Mouse (Mus musculus): ENCODE results near the gene Tekt3.

DNA sequence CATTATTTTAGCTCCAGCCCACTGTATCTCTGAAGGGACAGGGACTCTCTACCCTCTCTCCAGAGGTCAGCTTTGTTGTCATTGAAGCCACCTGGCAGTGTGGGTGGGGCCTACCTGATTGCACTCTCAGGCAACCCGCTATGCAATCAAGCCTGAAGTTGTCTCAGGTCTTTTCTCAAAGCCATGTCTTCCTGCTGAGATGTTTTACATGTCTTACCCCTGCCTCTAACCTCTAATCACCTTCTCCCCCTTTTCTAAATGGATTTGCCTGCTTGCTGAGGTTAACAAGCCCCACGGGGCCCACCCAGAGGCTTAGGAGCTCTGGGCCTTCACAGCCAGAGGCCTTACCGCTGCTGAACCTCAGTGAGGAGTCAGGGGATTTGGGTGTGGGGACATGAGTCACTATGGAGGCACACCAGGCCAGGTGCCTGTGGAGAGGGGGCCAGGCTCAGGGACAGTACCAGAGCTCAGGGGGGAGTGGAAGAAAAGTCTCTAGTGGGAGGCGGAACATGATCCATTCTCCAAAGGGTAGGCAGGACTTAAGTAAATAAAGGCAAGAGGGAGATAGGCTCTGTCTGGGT lies 75.5 kb downstream of the Tekt3 start:
- TF ChIP-seq POLR2A (IDR thresholded peaks at IDR 0.05; ENCODE audit: borderline replicate concordance, insufficient read depth, low read length) (no peak), CTCF (IDR thresholded peaks at IDR 0.05; ENCODE audit: borderline replicate concordance, insufficient read depth, low read depth, low read length) (no peak)

Measured in cerebellum, adult 2 months (tissue).